Comparison of ENCODE assay signal across 8 mouse cellular contexts in genomic region chr7:99155311-99156289, GRCm38 (mm10). TPM values are rescaled to one million over a fixed set of nuclear protein-coding genes. Genes with fewer than 3 reads are reported as not detected.
DNase-seq lines count a peak whose midpoint lies in the region; ATAC-seq lines count a peak whose summit lies in the region.

No protein-coding gene starts in this region.

- peaks cover 67% of the 10 kb centered on the region for H3K4me1 ChIP-seq in heart, embryonic 10.5 days
- peaks cover 14% of the 10 kb centered on the region for H3K4me1 ChIP-seq in forebrain, embryonic 12.5 days
- peaks cover 13% of the 10 kb centered on the region; the same call in 1 of the 2 replicates for H3K4me1 ChIP-seq in kidney, embryonic 14.5 days (ENCODE audit: control insufficient read depth, insufficient read depth, low read length)

- H3K27ac ChIP-seq in heart, embryonic 10.5 days, result peak overlapping the region; percentile 85
- 0 out of 2 replicates have a peak overlapping the region, but pooled peaks have one; percentile 20 for H3K27ac ChIP-seq in forebrain, embryonic 12.5 days
- peak overlapping the region; percentile 42; the same call in 1 of the 2 replicates for H3K27ac ChIP-seq in kidney, embryonic 14.5 days (ENCODE audit: low read depth, low read length)

- H3K9ac ChIP-seq in forebrain, embryonic 12.5 days, result peak overlapping the region; percentile 25; the same call in 1 of the 2 replicates
- no peak overlapping the region for H3K9ac ChIP-seq in kidney, embryonic 14.5 days (ENCODE audit: low read depth, low read length)

- peak overlapping the region; percentile 47 for H3K4me3 ChIP-seq in heart, embryonic 10.5 days
- peak overlapping the region; percentile 18; the same call in 1 of the 2 replicates for H3K4me3 ChIP-seq in forebrain, embryonic 12.5 days (replicated peaks)
- H3K4me3 ChIP-seq in kidney, embryonic 14.5 days (ENCODE audit: low read length), result peak overlapping the region; percentile 12; the same call in 1 of the 2 replicates

- intact Hi-C loops in heart, postnatal 36 days (cut with DNase I), result loop anchor here (2.0 kb wide), 1 partner anchor 25 kb away; no protein-coding TSS in a partner anchor
- intact Hi-C loops in left cerebral cortex, postnatal 14 days (cut with DNase I), result no loop called here

- DNase-seq in heart, embryonic 10.5 days (ENCODE audit: low spot score), result peak; percentile 93
- no peak for DNase-seq in heart, postnatal 36 days
- DNase-seq in lung, postnatal 4 days, result peak; percentile 56 to 69
- no peak for DNase-seq in thymus, adult 18-20 months
- DNase-seq in gastrocnemius, adult 8-10 months (ENCODE audit: low spot score in 2 of 2), result no peak
- no peak for DNase-seq in left cerebral cortex, postnatal 14 days (ENCODE audit: low spot score in 2 of 2)

- H3K4me2 ChIP-seq in forebrain, embryonic 12.5 days, result peak overlapping the region; percentile 49
- peak overlapping the region; percentile 43 for H3K4me2 ChIP-seq in kidney, embryonic 14.5 days (replicated peaks; ENCODE audit: low read depth, low read length)

- no peaks in the 10 kb centered on the region for H3K27me3 ChIP-seq in heart, embryonic 10.5 days (ENCODE audit: insufficient read depth, poor library complexity, severe bottlenecking)
- no peaks in the 10 kb centered on the region for H3K27me3 ChIP-seq in forebrain, embryonic 12.5 days
- H3K27me3 ChIP-seq in kidney, embryonic 14.5 days (ENCODE audit: control insufficient read depth, insufficient read depth, low read length), result 0 out of 2 replicates have a peak, but pooled peaks cover 3% of the 10 kb centered on the region

- H3K36me3 ChIP-seq in heart, embryonic 10.5 days, result no peaks in the 10 kb centered on the region
- no peaks in the 10 kb centered on the region for H3K36me3 ChIP-seq in forebrain, embryonic 12.5 days (replicated peaks)
- no peaks in the 10 kb centered on the region for H3K36me3 ChIP-seq in kidney, embryonic 14.5 days (ENCODE audit: control insufficient read depth, insufficient read depth, low read length)

- no peaks in the 10 kb centered on the region for H3K9me3 ChIP-seq in heart, embryonic 10.5 days
- H3K9me3 ChIP-seq in forebrain, embryonic 12.5 days, result no peaks in the 10 kb centered on the region
- no peaks in the 10 kb centered on the region for H3K9me3 ChIP-seq in kidney, embryonic 14.5 days (ENCODE audit: control insufficient read depth, low read length)

- peak; percentile 68 for ATAC-seq in forebrain, embryonic 12.5 days (ENCODE audit: low FRiP score)
- peak; percentile 69 for ATAC-seq in kidney, embryonic 14.5 days (ENCODE audit: low FRiP score, low TSS enrichment)

- WGBS in heart, embryonic 10.5 days, result 6% methylated on average over 17 of the region's 17 CpGs
- WGBS in forebrain, embryonic 12.5 days, result 23% methylated on average over 17 of the region's 17 CpGs
- 13% methylated on average over 17 of the region's 17 CpGs for WGBS in kidney, embryonic 14.5 days

RNA-seq across cellular contexts. Expression of gene Uvrag, which starts 14.7 kb away (rescaled TPM):
- polyA plus RNA-seq in heart, embryonic 10.5 days (2016; fragmentation: Nextera tagmentation; extraction: Ambion mirVana), result 15.2 and 17.0 TPM in 2 replicates
- 10 to 100 TPM; 21.6 to 28.6 TPM for total RNA-seq in heart, postnatal 36 days (2021)
- 14.8 and 16.1 TPM in 2 replicates for polyA plus RNA-seq in forebrain, embryonic 12.5 days (2016; fragmentation: Nextera tagmentation; extraction: Ambion mirVana)
- 15.1 and 22.7 TPM in 2 replicates for polyA plus RNA-seq in kidney, embryonic 14.5 days (2014; fragmentation: Nextera tagmentation; extraction: Ambion mirVana)
- total RNA-seq in gastrocnemius, adult 8-10 months (2022), result 10 to 100 TPM in 3 of 4 experiments, 1 to 10 TPM in 1; 6.0 to 13.1 (median 11.5) TPM
- total RNA-seq in left cerebral cortex, postnatal 14 days (2021), result 10 to 100 TPM; 39.4 to 41.7 TPM

RNA-seq across cellular contexts. Expression of gene Dgat2, which starts 26.9 kb away (rescaled TPM):
- 12.5 and 24.3 TPM in 2 replicates for polyA plus RNA-seq in heart, embryonic 10.5 days (2016; fragmentation: Nextera tagmentation; extraction: Ambion mirVana)
- 100 to 1,000 TPM; 395 to 404 TPM for total RNA-seq in heart, postnatal 36 days (2021)
- polyA plus RNA-seq in forebrain, embryonic 12.5 days (2016; fragmentation: Nextera tagmentation; extraction: Ambion mirVana), result 8.4 and 8.6 TPM in 2 replicates
- 12.7 and 21.9 TPM in 2 replicates for polyA plus RNA-seq in kidney, embryonic 14.5 days (2014; fragmentation: Nextera tagmentation; extraction: Ambion mirVana)
- total RNA-seq in gastrocnemius, adult 8-10 months (2022), result 10 to 100 TPM; 33.2 to 62.2 (median 41.4) TPM
- 100 to 1,000 TPM in 1 of 2 experiments, 10 to 100 TPM in 1; 89.2 to 100 TPM for total RNA-seq in left cerebral cortex, postnatal 14 days (2021)

Comparison
In these comparisons a context has a peak if more than half of its experiments do, and no peak if none do; other contexts are left out.
1. DNase-seq: peak in heart, embryonic 10.5 days (single experiment) and lung, postnatal 4 days (2 of 2); none in heart, postnatal 36 days (0 of 2), thymus, adult 18-20 months (0 of 2), gastrocnemius, adult 8-10 months (0 of 2) and left cerebral cortex, postnatal 14 days (0 of 2).
2. H3K27ac ChIP-seq: peak in every context shown above with its lines; median percentile 85 in heart, embryonic 10.5 days; 42 in kidney, embryonic 14.5 days; 20 in forebrain, embryonic 12.5 days.
3. Peak in every context shown above with its lines, with median percentiles within 50 percentile points of each other: H3K4me3 ChIP-seq.